Mouse (Mus musculus) testis, postnatal 10 days (tissue): ENCODE results near the gene Osgep.
"Not testable (repeated sequence)": the region's sequence is repeated elsewhere in the genome, so short reads cannot be mapped to it uniquely, and the experiment has no call there.

Experiments
- DNase-seq: peaks from one replicate; pipeline ENCODE4 v3.0.0; 2021; ENCODE audit warnings: low spot score

The Osgep gene

GRCm38 (mm10) chr14:50876236-50876950 lies 48.3 kb downstream of the Osgep start:
- no peak for DNase-seq

- DNase-seq, result no peak
Observed at GRCm38 (mm10) chr14:50875591-50876230, 49.0 kb downstream of the Osgep start.

- DNase-seq, result no peak
Observed at GRCm38 (mm10) chr14:50875175-50875574, 49.5 kb downstream of the Osgep start.

- no peak for DNase-seq
Observed at GRCm38 (mm10) chr14:50871284-50871683, 53.4 kb downstream of the Osgep start.

GRCm38 (mm10) chr14:50870805-50871143 lies 53.9 kb downstream of the Osgep start:
- DNase-seq, result no peak

- DNase-seq, result peak; percentile 82
Observed at GRCm38 (mm10) chr14:50869889-50870804, 54.5 kb downstream of the Osgep start, which contains the start of gene Tep1. Gene Tep1, minus strand, starts transcription at chr14:50870560.

- no peak for DNase-seq
Observed at GRCm38 (mm10) chr14:50868656-50869055, 56.0 kb downstream of the Osgep start.

GRCm38 (mm10) chr14:50868211-50868610 lies 56.5 kb downstream of the Osgep start:
- DNase-seq, result no peak

- DNase-seq, result no peak
Observed at GRCm38 (mm10) chr14:50866966-50867365, 57.7 kb downstream of the Osgep start.

- DNase-seq, result not testable (repeated sequence)
Observed at GRCm38 (mm10) chr14:50865005-50865404, 59.7 kb downstream of the Osgep start.

GRCm38 (mm10) chr14:50862641-50863040 lies 62.1 kb downstream of the Osgep start:
- no peak for DNase-seq
